Mouse (Mus musculus) cerebellum, adult 2 months (tissue): ENCODE data around the gene Ctps.

ENCODE experiments used
- CTCF ChIP-seq: fragments of 200-500 bp; IDR thresholded peaks from 2 replicates; pipeline ENCODE4 v1.5.1; 2011; ENCODE audit warnings: low read depth, mild to moderate bottlenecking, control low read depth, low read length, moderate library complexity, borderline replicate concordance; ENCODE audit not compliant: insufficient read depth
- POLR2A ChIP-seq: fragments of 200-500 bp; IDR thresholded peaks from 2 replicates; pipeline ENCODE4 v1.6.1; 2011; ENCODE audit warnings: low read length, control low read depth, borderline replicate concordance; ENCODE audit not compliant: insufficient read depth

DNA sequence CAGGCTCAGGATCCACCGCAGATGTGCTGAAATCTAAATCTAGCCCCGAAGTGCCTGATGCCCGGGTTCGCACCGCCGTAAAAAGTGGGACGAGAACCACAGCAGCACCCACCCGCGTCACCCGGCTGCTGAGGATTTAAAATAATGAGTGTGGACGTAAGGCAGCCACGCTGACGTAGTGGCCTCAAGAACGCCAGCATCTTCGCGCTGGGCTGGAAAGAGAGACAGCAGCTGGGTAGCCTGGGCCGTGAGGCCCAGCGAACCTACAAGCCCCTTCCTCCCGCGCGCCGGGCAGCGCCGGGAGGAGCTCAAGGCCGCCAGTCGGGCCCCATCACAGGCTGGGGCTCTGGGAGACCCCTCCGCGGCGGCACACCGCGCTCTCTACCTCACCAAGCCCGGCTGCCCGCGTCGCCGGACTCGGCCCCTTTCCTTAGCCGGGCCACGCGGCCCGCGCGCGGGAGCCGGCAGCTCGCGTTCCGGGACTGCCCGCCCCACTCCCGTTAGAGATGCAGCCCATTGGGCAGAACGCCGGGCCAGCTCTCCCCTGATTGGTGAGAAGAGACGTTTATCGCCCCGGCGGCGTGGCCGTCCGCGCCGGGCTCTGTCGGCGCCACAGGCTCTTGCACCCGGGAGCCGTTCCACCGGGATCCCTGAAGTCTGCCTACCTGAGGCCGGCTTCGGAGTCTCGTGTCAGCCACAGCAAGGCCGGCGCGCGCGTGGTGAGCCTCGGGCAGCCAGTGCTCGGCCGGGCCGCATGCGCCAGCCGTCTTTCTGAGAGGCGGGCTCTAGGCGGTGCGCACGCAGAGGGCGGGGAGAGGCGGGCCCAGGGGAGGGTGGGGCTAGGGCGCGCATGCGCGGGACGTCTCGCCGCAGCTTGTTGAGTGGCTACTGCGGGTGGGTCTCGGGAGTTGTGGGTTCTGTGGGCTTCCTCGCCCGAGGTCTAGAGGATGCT lies at the start of gene Ctps:
- TF ChIP-seq CTCF (no peak), POLR2A (peak; percentile 97)
